Mouse (Mus musculus) adrenal gland, postnatal 14 days (tissue): ENCODE measurements around the gene Kif26b. TPM values are rescaled to one million over a fixed set of nuclear protein-coding genes. Genes with fewer than 3 reads are reported as not detected.

Experiments used
- DNase-seq: peaks from one replicate; pipeline ENCODE4 v3.0.0; 2021; ENCODE audit warnings: mixed read lengths
- total RNA-seq: library from RNA; stranded (reverse); gene quantifications from 2 replicates; pipeline ENCODE4 v1.2.3, GENCODE M21; 2021

The Kif26b gene
- total RNA-seq, 1 experiment from 2014 or later: 3.0 TPM

DNA sequence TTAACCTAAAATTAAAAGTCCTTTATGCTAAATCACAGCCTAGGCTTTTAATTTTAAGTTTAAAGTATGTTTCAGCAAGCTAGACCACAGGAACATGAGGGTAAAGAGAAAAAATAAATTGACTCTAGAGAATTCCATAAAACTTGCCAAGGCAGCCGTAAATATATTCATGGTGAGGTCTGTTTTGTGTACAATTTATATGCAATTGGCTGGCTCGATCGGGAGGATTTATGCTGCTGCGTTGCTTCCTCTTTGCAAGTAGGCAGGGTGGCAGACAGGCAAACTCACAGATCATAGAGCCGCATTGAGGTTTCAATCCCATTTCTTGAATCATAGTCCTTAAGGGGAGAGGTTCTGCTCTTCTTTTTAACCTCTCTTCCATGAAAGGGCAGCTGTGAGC, 318.6 kb downstream of the Kif26b start:
- DNase-seq: no peak

DNA sequence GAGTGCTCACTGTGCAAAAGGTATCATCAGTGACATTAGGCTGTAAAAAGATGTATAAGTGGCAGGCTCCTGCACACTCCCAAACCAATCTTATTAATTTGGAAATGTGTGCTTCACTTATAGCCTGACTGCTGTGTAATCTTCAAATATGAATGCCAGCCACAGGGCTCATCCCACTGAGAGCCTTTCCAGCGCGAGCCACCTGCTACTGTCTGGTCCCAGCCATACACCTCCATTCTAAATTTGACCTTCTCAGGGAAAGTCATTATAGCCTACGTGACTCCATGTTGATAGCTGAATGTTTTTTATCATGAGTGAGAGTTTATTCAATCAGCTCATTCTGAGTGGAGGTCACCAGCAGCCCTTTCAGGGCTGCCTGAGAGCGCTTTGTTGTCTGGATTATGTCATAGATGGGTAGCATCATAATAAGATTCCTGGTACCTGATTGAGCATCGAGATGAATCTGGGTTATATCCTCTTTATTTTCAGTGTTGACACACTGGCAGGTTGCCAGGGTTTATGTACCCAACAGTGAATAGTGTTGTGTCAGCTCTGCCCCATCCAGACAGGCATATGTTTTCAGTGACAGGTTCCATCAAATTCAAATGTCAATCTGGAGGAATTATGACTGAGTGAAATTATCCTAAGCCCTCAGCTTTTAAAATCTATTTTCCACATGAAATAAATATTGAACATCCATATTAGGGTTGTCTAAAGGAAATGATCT, 319.6 kb downstream of the Kif26b start:
- no peak for DNase-seq

DNA sequence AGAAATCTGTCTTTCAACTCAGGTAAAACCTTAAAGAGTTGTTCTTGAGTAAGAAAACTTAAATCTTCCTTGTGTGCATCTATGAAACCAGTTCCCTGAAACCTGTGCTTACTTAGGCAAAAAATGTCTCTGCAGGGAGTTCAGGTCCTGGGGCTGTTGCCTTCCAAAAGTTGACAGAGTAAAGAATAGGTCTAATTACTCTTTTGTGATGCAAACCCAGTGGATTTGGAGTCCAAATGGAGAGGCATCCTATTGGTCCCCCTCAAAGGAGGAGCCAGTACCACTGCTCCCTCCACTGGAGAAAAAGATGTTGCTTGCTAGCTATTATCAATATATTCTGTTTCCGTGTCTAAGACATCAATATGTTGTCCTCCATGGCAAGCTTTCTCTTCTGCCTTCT, 321.6 kb downstream of the Kif26b start:
- DNase-seq: no peak

DNA sequence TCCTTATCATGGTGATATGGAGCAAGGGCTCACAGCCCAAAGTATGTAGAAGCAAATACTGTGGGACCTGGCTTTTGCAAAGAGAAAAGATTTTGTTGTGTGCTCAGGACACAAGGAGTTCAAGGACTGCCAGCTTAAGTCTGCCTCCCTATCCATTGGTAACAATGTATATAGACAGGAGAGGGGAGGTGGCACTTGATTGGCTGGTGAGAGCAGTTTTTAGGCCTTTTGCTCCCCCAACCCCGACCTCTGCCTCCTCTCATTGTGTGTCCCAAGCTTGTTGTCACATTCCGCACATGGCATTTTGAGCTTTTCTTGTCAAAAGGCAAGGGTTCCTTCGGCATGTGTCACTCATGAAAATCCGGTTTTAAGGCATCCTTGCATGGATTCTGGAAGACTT, 326.0 kb downstream of the Kif26b start:
- no peak for DNase-seq

- DNase-seq: no peak
Measured at GRCm38 (mm10) chr1:178855974-178856373, 327.0 kb downstream of the Kif26b start.

- DNase-seq: no peak
Measured at GRCm38 (mm10) chr1:178860671-178861391, 331.9 kb downstream of the Kif26b start.

- no peak for DNase-seq
Measured at GRCm38 (mm10) chr1:178861392-178861762, 332.5 kb downstream of the Kif26b start.

- DNase-seq: no peak
Measured at GRCm38 (mm10) chr1:178863756-178864155, 334.8 kb downstream of the Kif26b start.

GRCm38 (mm10) chr1:178864297-178864696, 335.4 kb downstream of the Kif26b start:
- no peak for DNase-seq

- no peak for DNase-seq
Measured at GRCm38 (mm10) chr1:178866757-178867156, 337.8 kb downstream of the Kif26b start.

GRCm38 (mm10) chr1:178871055-178871454, 342.1 kb downstream of the Kif26b start:
- DNase-seq: no peak

DNA sequence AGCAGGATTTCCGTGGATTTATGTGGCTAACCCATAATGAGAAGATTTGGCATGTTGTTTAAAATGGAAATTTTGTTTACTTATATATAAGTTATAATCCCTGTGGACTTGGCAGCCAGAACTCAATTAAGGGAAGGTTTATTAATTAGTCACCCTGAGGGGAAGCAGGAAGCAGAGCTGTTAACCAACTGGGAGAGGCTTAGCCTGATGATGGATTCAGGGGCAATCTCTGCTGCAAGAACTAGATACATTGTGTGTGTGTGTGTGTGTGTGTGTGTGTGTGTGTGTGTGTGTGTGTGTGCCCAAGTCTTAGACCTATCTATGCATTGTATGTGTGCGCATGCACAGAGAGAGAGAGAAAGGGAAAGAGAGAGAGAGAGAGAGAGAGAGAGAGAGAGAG, 348.0 kb downstream of the Kif26b start:
- no peak for DNase-seq

- DNase-seq: no peak
Measured at GRCm38 (mm10) chr1:178878676-178879075, 349.8 kb downstream of the Kif26b start.

- DNase-seq: no peak
Measured at GRCm38 (mm10) chr1:178880905-178881304, 352.0 kb downstream of the Kif26b start.

- no peak for DNase-seq
Measured at GRCm38 (mm10) chr1:178886671-178887070, 357.7 kb downstream of the Kif26b start.

DNA sequence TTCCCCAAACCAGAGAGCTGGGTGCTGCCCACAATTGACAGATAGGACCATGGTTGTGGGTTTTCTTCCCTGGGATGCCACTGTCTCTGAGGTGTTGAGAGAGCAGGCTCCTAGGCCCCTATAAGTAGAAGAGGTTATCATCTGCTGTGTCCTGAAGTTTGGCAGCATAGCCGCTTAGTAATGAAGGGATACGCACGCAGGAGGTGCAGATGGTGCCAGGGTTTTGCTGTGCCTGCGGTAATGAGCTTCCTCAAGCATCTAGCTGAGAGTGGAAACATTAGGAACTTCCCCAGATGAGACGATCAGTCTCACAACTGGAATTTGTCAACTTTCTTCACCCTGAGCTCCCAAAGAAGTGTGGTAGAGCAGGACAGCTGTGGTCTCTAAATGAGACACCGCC, 363.5 kb downstream of the Kif26b start:
- no peak for DNase-seq

DNA sequence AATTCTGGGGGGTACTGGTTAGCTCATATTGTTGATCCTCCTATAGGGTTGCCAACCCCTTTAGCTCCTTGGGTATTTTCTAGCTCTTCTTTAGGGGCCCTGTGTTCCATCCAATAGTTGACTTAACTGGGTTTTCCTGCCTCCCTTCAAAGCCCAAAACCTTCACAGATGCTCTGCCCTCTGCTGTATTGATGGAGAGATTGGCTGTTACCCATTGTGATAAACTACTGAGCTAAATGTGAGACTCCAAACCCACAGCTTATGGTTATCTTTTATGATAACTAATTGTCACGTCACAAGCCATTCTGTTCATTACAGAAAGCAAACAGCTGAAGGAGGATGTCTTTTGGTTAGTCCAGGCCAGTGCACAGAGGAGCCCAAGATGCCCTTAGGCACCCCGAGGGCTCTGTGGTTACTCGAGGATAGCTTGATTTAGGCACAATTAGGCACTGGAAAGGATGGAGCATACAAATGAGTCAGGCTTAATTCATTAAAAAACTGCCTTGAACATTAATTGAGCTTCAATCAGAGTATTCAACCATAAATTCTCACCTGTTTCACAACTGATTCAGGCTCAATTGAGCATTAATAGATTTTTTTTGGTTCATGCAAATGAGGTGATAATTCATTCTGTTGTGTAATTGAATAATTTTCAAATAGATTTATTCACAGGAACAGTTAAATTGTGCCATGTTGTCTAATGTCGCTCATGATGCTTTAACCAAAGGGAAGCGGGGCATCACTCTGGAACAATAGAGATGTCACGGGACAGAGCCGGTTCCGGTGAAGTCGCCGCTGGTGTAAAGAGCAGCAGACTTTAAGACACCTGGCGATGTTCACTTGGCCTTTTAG, 364.5 kb downstream of the Kif26b start:
- DNase-seq: no peak

- no peak for DNase-seq
Measured at GRCm38 (mm10) chr1:178894081-178894401, 365.1 kb downstream of the Kif26b start.

DNA sequence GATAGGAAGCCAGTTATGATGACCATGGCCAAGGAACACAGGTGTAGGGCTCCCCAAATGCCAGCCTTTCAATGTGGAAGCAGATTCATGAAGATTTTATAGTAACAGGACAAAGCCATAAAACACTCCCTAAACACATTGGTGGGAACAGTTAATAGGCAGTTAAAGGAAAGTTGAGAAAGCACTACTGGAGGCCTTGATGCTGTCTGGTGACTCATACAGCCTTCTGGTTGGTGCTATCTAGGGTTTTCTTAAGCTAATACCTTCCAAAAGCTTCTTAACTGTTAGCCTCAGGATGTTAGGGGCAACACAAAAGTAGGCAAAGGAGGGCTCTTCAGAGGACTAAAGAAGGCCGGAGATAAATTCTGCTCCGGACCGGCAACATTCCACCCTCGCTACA, 366.7 kb downstream of the Kif26b start:
- no peak for DNase-seq

- DNase-seq: no peak
Measured at GRCm38 (mm10) chr1:178910951-178911350, 382.0 kb downstream of the Kif26b start.

DNA sequence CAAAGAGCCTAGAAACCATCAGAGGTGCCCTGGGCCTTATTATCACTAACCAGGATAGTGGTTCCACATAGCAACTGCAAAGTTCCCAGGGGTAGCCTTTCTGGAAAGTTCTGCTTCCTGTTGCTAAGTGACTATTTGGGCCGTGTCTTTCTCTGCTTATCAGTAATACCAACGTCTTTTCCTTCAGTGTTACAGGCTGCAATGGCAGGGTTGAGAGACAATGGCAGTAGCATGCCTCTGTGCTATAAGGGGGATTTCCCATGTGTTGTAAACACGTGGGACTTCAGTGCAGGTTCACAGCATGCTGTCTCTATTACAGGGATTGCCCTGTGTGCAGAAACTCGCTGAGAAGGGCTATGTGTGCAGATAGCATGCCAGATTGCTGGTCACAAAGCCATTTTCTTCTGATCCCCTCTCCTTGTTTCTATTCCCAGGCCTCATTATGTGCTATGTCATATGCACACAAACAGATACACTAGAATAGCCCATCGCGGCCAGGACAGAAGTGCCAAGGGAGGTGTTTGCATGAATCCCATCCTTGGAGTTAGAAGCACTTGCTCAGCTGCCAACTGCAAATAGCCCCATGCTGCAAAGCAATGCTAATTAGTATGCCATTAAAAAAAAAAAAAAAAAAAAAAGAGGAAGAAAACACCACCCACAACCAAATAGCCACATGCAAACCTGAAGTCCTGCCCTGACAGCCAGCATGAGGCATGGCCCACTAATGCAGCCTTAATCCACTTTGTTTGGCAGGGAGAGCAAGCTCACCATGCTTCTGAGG, 384.2 kb downstream of the Kif26b start:
- no peak for DNase-seq

DNA sequence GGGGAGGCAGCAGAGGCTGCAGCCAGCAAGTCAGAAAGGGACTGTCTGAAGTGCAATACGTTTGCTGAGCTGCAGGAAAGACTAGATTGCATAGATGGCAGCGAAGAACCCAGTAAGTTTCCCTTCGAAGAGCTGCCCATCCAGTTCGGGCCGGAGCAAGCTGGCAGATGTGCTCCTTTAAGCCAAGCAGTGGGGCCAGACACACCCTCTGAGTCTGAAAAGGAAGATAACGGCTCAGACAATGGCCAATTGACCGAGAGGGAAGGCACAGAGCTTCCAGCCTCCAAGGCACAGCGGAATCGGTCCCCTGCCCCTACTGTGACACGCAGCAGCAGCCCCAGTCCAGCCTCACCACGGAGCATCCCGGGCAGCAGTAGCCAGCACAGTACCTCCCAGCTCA, 386.1 kb downstream of the Kif26b start:
- no peak for DNase-seq
